Mouse (Mus musculus): ENCODE data around the gene Pak3.

Gene Pak3

GRCm38 (mm10) chrX:143664221-143665150 is 146.1 kb downstream of the Pak3 start:
- peak; percentile 83 for DNase-seq (ENCODE audit: inconsistent ontology term)

GRCm38 (mm10) chrX:143665771-143666170 is 147.4 kb downstream of the Pak3 start:
- DNase-seq (ENCODE audit: inconsistent ontology term), result peak; percentile 85

- DNase-seq (ENCODE audit: inconsistent ontology term), result peak; percentile 11
Measured at GRCm38 (mm10) chrX:143666991-143667390, 148.6 kb downstream of the Pak3 start.

GRCm38 (mm10) chrX:143668242-143668641 is 149.9 kb downstream of the Pak3 start:
- DNase-seq (ENCODE audit: inconsistent ontology term), result peak; percentile 42

GRCm38 (mm10) chrX:143678566-143678965 is 160.2 kb downstream of the Pak3 start:
- no peak for DNase-seq (ENCODE audit: inconsistent ontology term)

- peak; percentile 76 for DNase-seq (ENCODE audit: inconsistent ontology term)
Measured at GRCm38 (mm10) chrX:143722250-143722649, 203.9 kb downstream of the Pak3 start.

GRCm38 (mm10) chrX:143725411-143725810 is 207.0 kb downstream of the Pak3 start:
- no peak for DNase-seq (ENCODE audit: inconsistent ontology term)

GRCm38 (mm10) chrX:143736035-143736434 is 217.6 kb downstream of the Pak3 start:
- DNase-seq (ENCODE audit: inconsistent ontology term), result no peak

GRCm38 (mm10) chrX:143739171-143739570 is 220.8 kb downstream of the Pak3 start:
- DNase-seq (ENCODE audit: inconsistent ontology term), result no peak

GRCm38 (mm10) chrX:143762556-143762955 is 244.2 kb downstream of the Pak3 start:
- peak; percentile 20 for DNase-seq (ENCODE audit: inconsistent ontology term)

- peak; percentile 8 for DNase-seq (ENCODE audit: inconsistent ontology term)
Measured at GRCm38 (mm10) chrX:143815948-143816347, 297.6 kb downstream of the Pak3 start.

GRCm38 (mm10) chrX:143818961-143819360 is 300.6 kb downstream of the Pak3 start:
- no peak for DNase-seq (ENCODE audit: inconsistent ontology term)

GRCm38 (mm10) chrX:143826521-143826920 is 308.1 kb downstream of the Pak3 start:
- no peak for DNase-seq (ENCODE audit: inconsistent ontology term)

- no peak for DNase-seq (ENCODE audit: inconsistent ontology term)
Measured at GRCm38 (mm10) chrX:143827212-143827611, 308.8 kb downstream of the Pak3 start, which contains the start of gene Capn6. Capn6 (minus strand) TSS chrX:143827414.

GRCm38 (mm10) chrX:143846637-143847036 is 328.2 kb downstream of the Pak3 start:
- DNase-seq (ENCODE audit: inconsistent ontology term), result no peak
